Mouse (Mus musculus) kidney, embryonic 16.5 days (tissue): ENCODE measurements around the gene Atp1a2. TPM values are rescaled to one million over a fixed set of nuclear protein-coding genes. Genes with fewer than 3 reads are reported as not detected.
A peak's percentile ranks its signal among the peaks of the same experiment; 100 is the strongest.

Experiments
- ATAC-seq: fragments of 200-750 bp; cut with Nextera tagmentation; 2 replicates; pipeline ENCODE4 v1.8.0; 2017; ENCODE audit warnings: moderate TSS enrichment; ENCODE audit not compliant: low FRiP score, low TSS enrichment
- H3K27ac ChIP-seq: fragments of 300-500 bp; sonication (generic); 2 replicates; pipeline ENCODE4 v1.5.1; 2014; ENCODE audit warnings: low read length
- H3K27me3 ChIP-seq: fragments of 300-500 bp; sonication (generic); 2 replicates; pipeline ENCODE4 v1.6.1; 2014; ENCODE audit warnings: low read length, control low read depth, mixed read lengths; ENCODE audit not compliant: insufficient read depth
- H3K36me3 ChIP-seq: fragments of 300-500 bp; sonication (generic); 2 replicates; pipeline ENCODE4 v1.6.1; 2014; ENCODE audit warnings: low read length, control low read depth, mixed read lengths; ENCODE audit not compliant: insufficient read depth
- H3K4me1 ChIP-seq: fragments of 300-500 bp; sonication (generic); 2 replicates; pipeline ENCODE4 v1.6.1; 2014; ENCODE audit warnings: low read length, control low read depth, mixed read lengths; ENCODE audit not compliant: insufficient read depth
- H3K4me2 ChIP-seq: fragments of 300-500 bp; sonication (generic); replicated peaks from 2 replicates; pipeline ENCODE4 v1.6.1; 2014; ENCODE audit warnings: low read depth, low read length
- H3K4me3 ChIP-seq: fragments of 300-500 bp; sonication (generic); 2 replicates; pipeline ENCODE4 v1.5.1; 2014; ENCODE audit warnings: mild to moderate bottlenecking, low read length
- H3K9ac ChIP-seq: fragments of 300-500 bp; sonication (generic); replicated peaks from 2 replicates; pipeline ENCODE4 v1.6.1; 2014; ENCODE audit warnings: low read length
- H3K9me3 ChIP-seq: fragments of 300-500 bp; sonication (generic); 2 replicates; pipeline ENCODE4 v1.6.1; 2016; ENCODE audit warnings: low read length, control low read depth
- WGBS: fragments of 180-500 bp; shearing (Covaris S2); extraction: QIAGEN DNeasy Blood & Tissue Kit; methylation state at CpG from one replicate; pipeline ENCODE4 v1.1.7; 2014; 5-methylcytosine and 5-hydroxymethylcytosine counted together
- polyA plus RNA-seq: library from polyadenylated mRNA; unstranded; fragments of >200 nt; fragmentation: Nextera tagmentation; extraction: Ambion mirVana; gene quantifications from 2 replicates; pipeline ENCODE4 v1.2.1, GENCODE M21; 2015

Gene Atp1a2
- polyA plus RNA-seq, 1 experiment from 2014 or later, result 2.4 TPM

DNA sequence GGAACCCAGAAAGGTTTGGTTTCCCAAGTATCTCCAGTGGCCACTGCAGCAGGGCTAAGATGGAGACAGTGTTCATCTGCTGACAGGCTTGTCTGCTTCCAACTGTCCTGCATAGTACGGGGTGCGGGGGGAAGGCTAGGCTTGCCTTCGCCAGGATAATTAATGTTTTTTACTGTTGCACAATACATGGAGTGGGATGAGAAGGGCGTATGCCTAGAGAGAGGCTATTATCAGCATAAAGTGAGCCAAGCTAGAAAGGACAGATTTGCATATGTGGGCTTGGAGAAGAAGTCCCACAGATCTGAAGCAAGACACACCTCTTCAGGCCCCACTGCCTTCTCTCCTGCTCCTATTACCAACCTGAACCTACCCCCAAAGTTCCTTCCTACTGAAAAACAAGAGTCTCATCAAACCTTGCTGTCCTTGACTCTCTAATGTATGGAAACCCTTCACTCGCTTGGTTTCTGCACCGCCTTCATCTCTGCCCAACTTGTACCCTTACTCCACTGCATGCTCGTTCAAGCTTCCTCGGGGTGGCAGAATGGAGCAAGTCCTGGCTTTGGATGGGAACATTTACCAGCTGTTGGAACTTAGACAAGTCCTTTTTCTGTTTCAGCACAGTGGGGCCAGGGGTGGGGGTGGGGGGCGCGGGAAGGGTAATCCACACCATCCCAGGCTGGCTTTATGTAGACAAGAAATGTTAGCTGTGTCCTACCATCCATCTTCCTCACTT, 16.2 kb downstream of the Atp1a2 start:
- no peak overlapping the region for H3K4me3 ChIP-seq
- H3K27ac ChIP-seq, result no peak overlapping the region
- H3K9ac ChIP-seq, result no peak overlapping the region
- no peaks in the 10 kb centered on the region for H3K36me3 ChIP-seq
- no peaks in the 10 kb centered on the region for H3K27me3 ChIP-seq
- 0 out of 2 replicates have a peak, but pooled peaks have one; percentile 28 for ATAC-seq
- WGBS, result 62% methylated on average over 10 of the region's 10 CpGs
- H3K4me1 ChIP-seq, result no peaks in the 10 kb centered on the region
- H3K4me2 ChIP-seq, result no peak overlapping the region
- H3K9me3 ChIP-seq, result no peaks in the 10 kb centered on the region

GRCm38 (mm10) chr1:172279768-172280509, 17.9 kb downstream of the Atp1a2 start:
- no peak overlapping the region for H3K4me3 ChIP-seq
- no peaks in the 10 kb centered on the region for H3K27me3 ChIP-seq
- no peak overlapping the region for H3K27ac ChIP-seq
- no peaks in the 10 kb centered on the region for H3K9me3 ChIP-seq
- WGBS, result 78% methylated on average over 16 of the region's 16 CpGs
- no peak overlapping the region for H3K4me2 ChIP-seq
- ATAC-seq, result no peak
- H3K4me1 ChIP-seq, result no peaks in the 10 kb centered on the region
- no peaks in the 10 kb centered on the region for H3K36me3 ChIP-seq
- H3K9ac ChIP-seq, result no peak overlapping the region

DNA sequence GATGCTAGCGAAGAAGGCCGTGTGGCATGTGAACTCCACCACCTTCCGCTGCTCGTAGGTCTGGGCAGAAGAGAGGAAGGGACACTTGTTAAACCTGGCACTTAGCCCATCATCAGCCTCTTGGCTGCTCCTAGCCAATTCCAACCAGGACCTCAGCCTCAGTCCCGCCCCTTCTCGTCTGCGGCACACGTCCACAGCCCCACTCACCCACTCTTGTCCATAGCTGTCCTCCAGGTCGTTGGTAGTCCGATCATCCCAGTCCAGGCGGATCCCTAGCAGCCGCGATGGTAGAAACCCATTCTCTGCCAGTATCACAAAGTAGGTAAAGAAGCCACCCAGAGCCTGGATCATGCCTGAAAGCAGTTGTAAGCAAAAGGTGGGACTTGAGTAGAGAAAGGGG, 19.5 kb downstream of the Atp1a2 start:
- no peaks in the 10 kb centered on the region for H3K9me3 ChIP-seq
- H3K27me3 ChIP-seq, result no peaks in the 10 kb centered on the region
- no peak overlapping the region for H3K27ac ChIP-seq
- no peak overlapping the region for H3K4me2 ChIP-seq
- no peak overlapping the region for H3K4me3 ChIP-seq
- H3K36me3 ChIP-seq, result no peaks in the 10 kb centered on the region
- no peak overlapping the region for H3K9ac ChIP-seq
- 91% methylated on average over 13 of the region's 13 CpGs for WGBS
- ATAC-seq, result no peak
- peaks cover 2% of the 10 kb centered on the region; the same call in 1 of the 2 replicates for H3K4me1 ChIP-seq

GRCm38 (mm10) chr1:172277172-172277571, 20.7 kb downstream of the Atp1a2 start:
- peaks cover 2% of the 10 kb centered on the region; the same call in 1 of the 2 replicates for H3K4me1 ChIP-seq
- no peaks in the 10 kb centered on the region for H3K36me3 ChIP-seq
- WGBS, result 76% methylated on average over 3 of the region's 3 CpGs
- no peaks in the 10 kb centered on the region for H3K9me3 ChIP-seq
- no peak overlapping the region for H3K9ac ChIP-seq
- no peaks in the 10 kb centered on the region for H3K27me3 ChIP-seq
- no peak overlapping the region for H3K27ac ChIP-seq
- H3K4me3 ChIP-seq, result no peak overlapping the region
- no peak overlapping the region for H3K4me2 ChIP-seq
- ATAC-seq, result no peak

DNA sequence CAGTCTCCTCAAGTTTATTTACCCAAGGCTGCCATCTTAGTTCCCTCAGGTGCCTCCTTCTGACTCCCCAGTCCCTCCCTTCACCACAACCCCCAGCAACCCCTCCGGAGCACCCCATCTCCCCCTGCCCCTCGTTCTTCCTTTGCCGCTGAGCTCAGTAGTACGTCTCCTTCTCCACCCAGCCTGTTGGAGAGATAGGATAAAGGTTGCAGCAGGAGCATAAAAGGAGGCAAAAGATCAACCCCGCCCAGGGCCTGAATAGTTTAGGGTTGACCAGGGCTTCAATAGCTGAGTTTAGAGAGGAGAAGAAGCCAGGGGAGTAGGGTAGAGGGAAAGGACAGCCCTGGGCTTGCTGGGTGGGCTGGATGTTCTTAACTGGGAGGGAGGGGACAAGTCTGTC, 23.3 kb downstream of the Atp1a2 start:
- 79% methylated on average over 5 of the region's 5 CpGs for WGBS
- H3K9me3 ChIP-seq, result no peaks in the 10 kb centered on the region
- ATAC-seq, result no peak

DNA sequence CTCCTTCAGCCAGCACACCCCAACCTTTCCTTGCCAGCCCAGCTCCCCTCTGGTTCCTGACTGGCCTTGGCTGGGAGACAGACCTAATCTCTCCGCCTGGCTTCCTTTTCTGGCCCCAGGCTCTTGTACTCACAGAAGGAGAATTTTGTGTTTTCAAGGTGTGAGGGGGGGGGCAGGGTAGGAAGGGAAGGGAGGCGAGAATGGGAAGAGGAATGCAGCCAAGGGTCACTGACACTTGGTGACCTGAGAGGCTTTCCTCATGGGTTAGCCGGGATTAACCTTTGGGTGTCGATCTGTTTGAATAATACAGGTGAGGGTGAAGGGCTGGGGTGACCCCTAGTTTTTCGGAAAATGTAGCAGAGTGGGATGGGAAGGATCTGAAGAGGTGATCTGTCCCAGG, 23.7 kb downstream of the Atp1a2 start:
- H3K4me3 ChIP-seq, result no peak overlapping the region
- no peaks in the 10 kb centered on the region for H3K27me3 ChIP-seq
- no peaks in the 10 kb centered on the region for H3K9me3 ChIP-seq
- H3K27ac ChIP-seq, result no peak overlapping the region
- H3K36me3 ChIP-seq, result no peaks in the 10 kb centered on the region
- H3K9ac ChIP-seq, result no peak overlapping the region
- WGBS, result 50% methylated on average over 5 of the region's 5 CpGs
- no peak for ATAC-seq
- no peak overlapping the region for H3K4me2 ChIP-seq
- H3K4me1 ChIP-seq, result peaks cover 2% of the 10 kb centered on the region; the same call in 1 of the 2 replicates

More for the DNA sequence above, 23.3 kb downstream of the Atp1a2 start:
- peaks cover 2% of the 10 kb centered on the region; the same call in 1 of the 2 replicates for H3K4me1 ChIP-seq
- no peak overlapping the region for H3K27ac ChIP-seq
- no peak overlapping the region for H3K4me3 ChIP-seq
- no peak overlapping the region for H3K4me2 ChIP-seq
- H3K9ac ChIP-seq, result no peak overlapping the region
- no peaks in the 10 kb centered on the region for H3K36me3 ChIP-seq
- no peaks in the 10 kb centered on the region for H3K27me3 ChIP-seq

- Histone ChIP-seq H3K9me3 (no peaks in the 10 kb centered on the region), H3K27ac (no peak overlapping the region), H3K4me3 (no peak overlapping the region), H3K4me2 (no peak overlapping the region), H3K36me3 (no peaks in the 10 kb centered on the region), H3K27me3 (no peaks in the 10 kb centered on the region), H3K4me1 (peaks cover 2% of the 10 kb centered on the region; the same call in 1 of the 2 replicates), H3K9ac (no peak overlapping the region)
- 83% methylated on average over 6 of the region's 6 CpGs for WGBS
- ATAC-seq, result no peak
These were observed 24.5 kb downstream of the Atp1a2 start for GRCm38 (mm10) chr1:172273386-172273785.

DNA sequence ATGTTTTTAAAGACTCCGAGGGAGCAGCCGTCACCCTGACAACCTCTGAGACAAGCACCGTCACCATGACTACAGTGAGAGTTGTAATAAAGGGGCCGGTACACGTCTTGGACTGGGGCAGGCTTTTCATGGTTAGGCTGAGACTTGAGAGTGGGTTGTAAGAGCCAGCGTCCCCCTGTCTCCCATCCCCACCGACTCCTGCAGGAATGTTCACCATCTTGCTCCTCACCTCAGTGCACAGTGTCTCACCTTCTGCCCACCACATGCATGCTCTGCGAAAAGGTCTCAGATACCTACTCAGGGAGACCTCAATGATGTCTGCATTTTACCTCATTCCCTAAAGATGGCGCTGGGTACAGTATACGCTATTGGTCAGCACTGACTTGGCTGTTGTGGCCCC, 26.1 kb downstream of the Atp1a2 start:
- ATAC-seq, result no peak
- no peaks in the 10 kb centered on the region for H3K9me3 ChIP-seq
- H3K4me3 ChIP-seq, result no peak overlapping the region
- no peaks in the 10 kb centered on the region for H3K36me3 ChIP-seq
- WGBS, result 64% methylated on average over 10 of the region's 10 CpGs
- no peak overlapping the region for H3K27ac ChIP-seq
- H3K4me2 ChIP-seq, result no peak overlapping the region
- no peak overlapping the region for H3K9ac ChIP-seq
- H3K4me1 ChIP-seq, result peaks cover 2% of the 10 kb centered on the region; the same call in 1 of the 2 replicates
- no peaks in the 10 kb centered on the region for H3K27me3 ChIP-seq

DNA sequence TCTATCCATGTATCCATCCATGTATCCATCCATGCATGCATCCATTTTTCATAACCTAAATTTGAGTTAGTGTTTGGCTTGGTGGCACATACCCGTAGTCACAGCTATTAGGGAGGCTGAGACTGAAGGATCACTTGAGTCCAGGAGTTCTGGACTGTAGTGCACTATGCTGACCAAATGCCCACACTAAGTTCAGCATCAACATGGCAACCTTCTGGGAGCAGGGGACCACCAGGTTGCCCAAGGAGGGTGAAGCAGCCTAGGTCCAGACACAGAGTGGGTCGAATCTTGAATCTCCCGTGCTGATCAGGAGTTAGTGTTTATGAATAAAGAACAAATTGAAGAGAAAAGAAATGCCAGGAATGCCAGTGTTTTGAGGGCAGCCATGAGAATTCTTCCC, 26.7 kb downstream of the Atp1a2 start:
- no peak for ATAC-seq
- Histone ChIP-seq H3K36me3 (no peaks in the 10 kb centered on the region), H3K4me2 (no peak overlapping the region), H3K4me1 (peaks cover 2% of the 10 kb centered on the region; the same call in 1 of the 2 replicates), H3K27me3 (no peaks in the 10 kb centered on the region), H3K9me3 (no peaks in the 10 kb centered on the region), H3K9ac (no peak overlapping the region), H3K4me3 (no peak overlapping the region), H3K27ac (no peak overlapping the region)
- WGBS, result 87% methylated on average over 3 of the region's 3 CpGs
